Mouse (Mus musculus): ENCODE results near the gene Olfr411. TPM values are rescaled to one million over a fixed set of nuclear protein-coding genes. Genes with fewer than 3 reads are reported as not detected.

The Olfr411 gene
- polyA plus RNA-seq, 1 experiment from 2014 or later = not detected

GRCm38 (mm10) chr11:74337931-74338330 is 14.5 kb downstream of the Olfr411 start, which contains the start of gene Olfr410:
Gene Olfr410 (minus strand): TSS chr11:74338031.
- H3K9me3 ChIP-seq (ENCODE audit: low read length) = no peaks in the 10 kb centered on the region; the same call in 1 of the 2 replicates
- no peak within 1 kb of the TSS for H3K9ac ChIP-seq (replicated peaks)
- DNase-seq = no peak
- no peaks in the 10 kb centered on the region for H3K27me3 ChIP-seq (ENCODE audit: insufficient read depth, low read length)
- H3K4me1 ChIP-seq (ENCODE audit: insufficient read depth) = no peaks in the 10 kb centered on the region
- no peak within 1 kb of the TSS for H3K4me3 ChIP-seq (ENCODE audit: low read depth, low read length)
- no peak within 1 kb of the TSS for H3K27ac ChIP-seq (ENCODE audit: low read depth)
- H3K36me3 ChIP-seq (replicated peaks; ENCODE audit: insufficient read depth, low read length) = no peaks in the 10 kb centered on the region
- no peak within 1 kb of the TSS for H3K4me2 ChIP-seq (ENCODE audit: low read depth, low read length)
- ATAC-seq = no peak
- no peak for TF ChIP-seq EP300 (IDR thresholded peaks at IDR 0.05; ENCODE audit: low read depth)
- TF ChIP-seq CTCF (IDR thresholded peaks at IDR 0.05; ENCODE audit: low read depth) = no peak
- WGBS (ENCODE audit: insufficient replicate concordance) = 70% methylated on average over 6 of the region's 6 CpGs

GRCm38 (mm10) chr11:74328781-74329180 is 23.7 kb downstream of the Olfr411 start:
- Histone ChIP-seq H3K36me3 (replicated peaks; ENCODE audit: insufficient read depth, low read length) (no peaks in the 10 kb centered on the region), H3K4me1 (ENCODE audit: insufficient read depth) (no peaks in the 10 kb centered on the region), H3K9ac (replicated peaks) (no peak overlapping the region), H3K9me3 (ENCODE audit: low read length) (no peaks in the 10 kb centered on the region), H3K27me3 (ENCODE audit: insufficient read depth, low read length) (no peaks in the 10 kb centered on the region), H3K4me3 (ENCODE audit: low read depth, low read length) (no peak overlapping the region), H3K4me2 (ENCODE audit: low read depth, low read length) (no peak overlapping the region), H3K27ac (ENCODE audit: low read depth) (no peak overlapping the region)
- no peak for ATAC-seq
- TF ChIP-seq EP300 (IDR thresholded peaks at IDR 0.05; ENCODE audit: low read depth) (no peak), CTCF (IDR thresholded peaks at IDR 0.05; ENCODE audit: low read depth) (no peak)
- DNase-seq = no peak

GRCm38 (mm10) chr11:74326044-74326443 is 26.4 kb downstream of the Olfr411 start:
- Histone ChIP-seq H3K36me3 (replicated peaks; ENCODE audit: insufficient read depth, low read length) (no peaks in the 10 kb centered on the region), H3K4me3 (ENCODE audit: low read depth, low read length) (no peak overlapping the region), H3K4me2 (ENCODE audit: low read depth, low read length) (no peak overlapping the region), H3K27me3 (ENCODE audit: insufficient read depth, low read length) (no peaks in the 10 kb centered on the region), H3K9ac (replicated peaks) (no peak overlapping the region), H3K9me3 (ENCODE audit: low read length) (no peaks in the 10 kb centered on the region), H3K4me1 (ENCODE audit: insufficient read depth) (no peaks in the 10 kb centered on the region), H3K27ac (ENCODE audit: low read depth) (no peak overlapping the region)
- TF ChIP-seq CTCF (IDR thresholded peaks at IDR 0.05; ENCODE audit: low read depth) (no peak), EP300 (IDR thresholded peaks at IDR 0.05; ENCODE audit: low read depth) (no peak)
- no peak for ATAC-seq
- WGBS (ENCODE audit: insufficient replicate concordance) = 33% methylated on average over 2 of the region's 2 CpGs
- DNase-seq = no peak

Other genes with a start within 250 kb of the Olfr411 start
- not detected in 2 replicates for gene Olfr401, start 238.9 kb downstream of the Olfr411 start, polyA plus RNA-seq (2015; fragmentation: Nextera tagmentation; extraction: Ambion mirVana)
- gene Olfr402, start 199.1 kb downstream of the Olfr411 start, polyA plus RNA-seq (2015; fragmentation: Nextera tagmentation; extraction: Ambion mirVana) = not detected in 2 replicates
- gene Olfr403, start 166.4 kb downstream of the Olfr411 start, polyA plus RNA-seq (2015; fragmentation: Nextera tagmentation; extraction: Ambion mirVana) = not detected in 2 replicates
- not detected in 2 replicates for gene Olfr43, start 141.3 kb downstream of the Olfr411 start, polyA plus RNA-seq (2015; fragmentation: Nextera tagmentation; extraction: Ambion mirVana)
- not detected in 2 replicates for gene Olfr406, start 92.8 kb downstream of the Olfr411 start, polyA plus RNA-seq (2015; fragmentation: Nextera tagmentation; extraction: Ambion mirVana)
- not detected in 2 replicates for gene Olfr59, start 68.9 kb downstream of the Olfr411 start, polyA plus RNA-seq (2015; fragmentation: Nextera tagmentation; extraction: Ambion mirVana)
- not detected in 2 replicates for gene Olfr410, start 14.6 kb downstream of the Olfr411 start, polyA plus RNA-seq (2015; fragmentation: Nextera tagmentation; extraction: Ambion mirVana)
- gene Olfr412, start 9.4 kb upstream of the Olfr411 start, polyA plus RNA-seq (2015; fragmentation: Nextera tagmentation; extraction: Ambion mirVana) = not detected in 2 replicates